Mouse (Mus musculus): ENCODE measurements around the gene Snx18. TPM values are rescaled to one million over a fixed set of nuclear protein-coding genes. Genes with fewer than 3 reads are reported as not detected.

Snx18 gene
- polyA plus RNA-seq, 1 experiment, result 13.7 TPM

- 93% methylated on average over 17 of the region's 17 CpGs for WGBS
- Histone ChIP-seq H3K36me3 (ENCODE audit: control insufficient read depth, insufficient read depth, low read length) (peaks cover 7% of the 10 kb centered on the region), H3K27ac (ENCODE audit: insufficient read depth, low read length) (no peak overlapping the region), H3K27me3 (ENCODE audit: control insufficient read depth, insufficient read depth, low read length) (no peaks in the 10 kb centered on the region), H3K4me1 (ENCODE audit: control insufficient read depth, insufficient read depth, insufficient read length) (peaks cover 3% of the 10 kb centered on the region; the same call in 1 of the 2 replicates), H3K4me3 (ENCODE audit: extremely low read depth, insufficient read depth, insufficient read length) (no peak overlapping the region)
- TF ChIP-seq CTCF (IDR thresholded peaks at IDR 0.05; ENCODE audit: extremely low read depth, insufficient read depth, insufficient read length, insufficient replicate concordance) (no peak), POLR2A (IDR thresholded peaks at IDR 0.05; ENCODE audit: low read depth, low read length) (no peak)
- no peak for DNase-seq (ENCODE audit: low read depth in 1 of 2, low spot score in 2 of 2)
Measured at GRCm38 (mm10) chr13:113593711-113594110, 24.7 kb downstream of the Snx18 start.

- Histone ChIP-seq H3K4me3 (ENCODE audit: extremely low read depth, insufficient read depth, insufficient read length) (no peak overlapping the region), H3K27me3 (ENCODE audit: control insufficient read depth, insufficient read depth, low read length) (no peaks in the 10 kb centered on the region), H3K27ac (ENCODE audit: insufficient read depth, low read length) (no peak overlapping the region), H3K4me1 (ENCODE audit: control insufficient read depth, insufficient read depth, insufficient read length) (peaks cover 3% of the 10 kb centered on the region; the same call in 1 of the 2 replicates), H3K36me3 (ENCODE audit: control insufficient read depth, insufficient read depth, low read length) (peaks cover 7% of the 10 kb centered on the region)
- 75% methylated on average over 13 of the region's 13 CpGs for WGBS
- no peak for TF ChIP-seq CTCF (IDR thresholded peaks at IDR 0.05; ENCODE audit: extremely low read depth, insufficient read depth, insufficient read length, insufficient replicate concordance)
- no peak for TF ChIP-seq POLR2A (IDR thresholded peaks at IDR 0.05; ENCODE audit: low read depth, low read length)
- no peak for DNase-seq (ENCODE audit: low read depth in 1 of 2, low spot score in 2 of 2)
Measured at GRCm38 (mm10) chr13:113592703-113593200, 25.6 kb downstream of the Snx18 start.

DNA sequence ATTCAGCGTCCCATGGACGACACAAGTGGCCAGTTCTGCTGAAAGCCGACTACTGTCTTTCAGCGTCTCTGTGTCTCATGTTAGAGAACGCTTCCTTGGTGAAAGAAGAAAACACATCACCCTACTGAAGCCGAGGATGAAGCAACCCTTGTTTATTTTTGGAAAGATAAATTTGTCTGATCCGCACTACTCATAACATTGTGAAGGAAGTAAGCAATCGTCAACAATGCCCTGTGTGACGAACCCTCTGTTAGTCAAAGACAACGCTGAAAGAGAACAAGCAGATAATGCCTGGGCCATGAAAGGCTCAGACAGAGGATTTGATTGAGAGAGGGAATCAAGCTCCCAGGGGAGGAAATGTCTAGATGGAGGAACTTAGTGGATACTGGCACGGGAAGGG is 27.0 kb downstream of the Snx18 start:
- no peak overlapping the region for H3K27ac ChIP-seq (ENCODE audit: insufficient read depth, low read length)
- H3K36me3 ChIP-seq (ENCODE audit: control insufficient read depth, insufficient read depth, low read length), result peaks cover 7% of the 10 kb centered on the region
- H3K4me1 ChIP-seq (ENCODE audit: control insufficient read depth, insufficient read depth, insufficient read length), result peaks cover 3% of the 10 kb centered on the region; the same call in 1 of the 2 replicates
- H3K27me3 ChIP-seq (ENCODE audit: control insufficient read depth, insufficient read depth, low read length), result no peaks in the 10 kb centered on the region
- H3K4me3 ChIP-seq (ENCODE audit: extremely low read depth, insufficient read depth, insufficient read length), result no peak overlapping the region
- no peak for TF ChIP-seq POLR2A (IDR thresholded peaks at IDR 0.05; ENCODE audit: low read depth, low read length)
- TF ChIP-seq CTCF (IDR thresholded peaks at IDR 0.05; ENCODE audit: extremely low read depth, insufficient read depth, insufficient read length, insufficient replicate concordance), result no peak
- WGBS, result 90% methylated on average over 11 of the region's 11 CpGs
- no peak for DNase-seq (ENCODE audit: low read depth in 1 of 2, low spot score in 2 of 2)

DNA sequence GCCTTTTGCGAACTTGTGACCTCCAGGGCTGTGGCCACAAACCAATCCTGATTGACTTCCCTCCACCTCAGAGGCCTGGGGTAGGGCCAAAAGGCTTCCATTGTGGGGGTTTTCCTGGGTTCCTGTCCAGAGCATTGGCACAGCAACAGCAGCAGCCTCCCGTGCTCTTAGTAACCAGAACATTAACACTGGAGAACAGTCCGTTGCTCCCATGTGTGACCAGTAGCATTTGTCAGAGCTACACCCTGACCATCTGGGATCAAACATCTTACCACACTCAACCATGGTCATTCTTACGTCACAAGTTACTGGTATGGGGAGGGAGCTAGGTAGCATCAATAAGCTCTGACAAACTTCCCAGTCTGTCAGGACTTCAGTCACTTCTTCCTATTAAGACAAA is 28.1 kb downstream of the Snx18 start:
- TF ChIP-seq POLR2A (IDR thresholded peaks at IDR 0.05; ENCODE audit: low read depth, low read length) (no peak), CTCF (IDR thresholded peaks at IDR 0.05; ENCODE audit: extremely low read depth, insufficient read depth, insufficient read length, insufficient replicate concordance) (no peak)
- Histone ChIP-seq H3K4me1 (ENCODE audit: control insufficient read depth, insufficient read depth, insufficient read length) (no peaks in the 10 kb centered on the region), H3K27me3 (ENCODE audit: control insufficient read depth, insufficient read depth, low read length) (no peaks in the 10 kb centered on the region), H3K4me3 (ENCODE audit: extremely low read depth, insufficient read depth, insufficient read length) (no peak overlapping the region), H3K27ac (ENCODE audit: insufficient read depth, low read length) (no peak overlapping the region), H3K36me3 (ENCODE audit: control insufficient read depth, insufficient read depth, low read length) (peaks cover 7% of the 10 kb centered on the region)
- WGBS, result 86% methylated on average over 4 of the region's 4 CpGs
- DNase-seq (ENCODE audit: low read depth in 1 of 2, low spot score in 2 of 2), result no peak

DNA sequence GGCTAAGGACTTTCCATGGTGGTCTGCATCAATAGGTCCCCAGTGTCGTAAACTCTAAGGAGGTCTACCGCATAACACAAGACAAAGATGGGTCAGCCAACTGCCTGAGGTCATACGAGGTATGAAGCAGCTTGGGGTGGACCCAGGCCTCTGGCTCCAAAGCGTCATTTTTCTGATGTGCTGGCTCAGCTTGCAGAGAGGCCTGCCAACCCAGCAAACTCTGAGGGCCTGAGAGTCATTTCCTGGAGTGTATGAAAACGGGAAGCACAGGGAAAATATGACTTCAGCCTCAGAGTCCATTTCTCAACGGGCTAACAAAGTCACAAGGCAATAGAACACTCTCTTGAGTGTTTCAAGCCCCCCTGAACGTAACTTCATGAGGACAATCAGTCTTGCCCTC is 28.9 kb downstream of the Snx18 start:
- TF ChIP-seq POLR2A (IDR thresholded peaks at IDR 0.05; ENCODE audit: low read depth, low read length) (no peak), CTCF (IDR thresholded peaks at IDR 0.05; ENCODE audit: extremely low read depth, insufficient read depth, insufficient read length, insufficient replicate concordance) (no peak)
- WGBS, result 52% methylated on average over 7 of the region's 7 CpGs
- H3K27ac ChIP-seq (ENCODE audit: insufficient read depth, low read length), result no peak overlapping the region
- no peaks in the 10 kb centered on the region for H3K27me3 ChIP-seq (ENCODE audit: control insufficient read depth, insufficient read depth, low read length)
- no peaks in the 10 kb centered on the region for H3K4me1 ChIP-seq (ENCODE audit: control insufficient read depth, insufficient read depth, insufficient read length)
- H3K4me3 ChIP-seq (ENCODE audit: extremely low read depth, insufficient read depth, insufficient read length), result no peak overlapping the region
- peaks cover 5% of the 10 kb centered on the region for H3K36me3 ChIP-seq (ENCODE audit: control insufficient read depth, insufficient read depth, low read length)
- DNase-seq (ENCODE audit: low read depth in 1 of 2, low spot score in 2 of 2), result no peak

GRCm38 (mm10) chr13:113587200-113587936 is 31.0 kb downstream of the Snx18 start:
- WGBS, result 83% methylated on average over 15 of the region's 15 CpGs
- Histone ChIP-seq H3K4me3 (ENCODE audit: extremely low read depth, insufficient read depth, insufficient read length) (no peak overlapping the region), H3K27me3 (ENCODE audit: control insufficient read depth, insufficient read depth, low read length) (no peaks in the 10 kb centered on the region), H3K27ac (ENCODE audit: insufficient read depth, low read length) (no peak overlapping the region), H3K4me1 (ENCODE audit: control insufficient read depth, insufficient read depth, insufficient read length) (no peaks in the 10 kb centered on the region), H3K36me3 (ENCODE audit: control insufficient read depth, insufficient read depth, low read length) (peaks cover 2% of the 10 kb centered on the region; the same call in 1 of the 2 replicates)
- no peak for DNase-seq (ENCODE audit: low read depth in 1 of 2, low spot score in 2 of 2)
- TF ChIP-seq CTCF (IDR thresholded peaks at IDR 0.05; ENCODE audit: extremely low read depth, insufficient read depth, insufficient read length, insufficient replicate concordance) (no peak), POLR2A (IDR thresholded peaks at IDR 0.05; ENCODE audit: low read depth, low read length) (no peak)

- Histone ChIP-seq H3K4me1 (ENCODE audit: control insufficient read depth, insufficient read depth, insufficient read length) (peaks cover under 1% of the 10 kb centered on the region; the same call in 1 of the 2 replicates), H3K36me3 (ENCODE audit: control insufficient read depth, insufficient read depth, low read length) (peaks cover under 1% of the 10 kb centered on the region; the same call in 1 of the 2 replicates), H3K4me3 (ENCODE audit: extremely low read depth, insufficient read depth, insufficient read length) (no peak overlapping the region), H3K27ac (ENCODE audit: insufficient read depth, low read length) (no peak overlapping the region), H3K27me3 (ENCODE audit: control insufficient read depth, insufficient read depth, low read length) (no peaks in the 10 kb centered on the region)
- DNase-seq (ENCODE audit: low read depth in 1 of 2, low spot score in 2 of 2), result no peak
- 96% methylated on average over 3 of the region's 3 CpGs for WGBS
- TF ChIP-seq CTCF (IDR thresholded peaks at IDR 0.05; ENCODE audit: extremely low read depth, insufficient read depth, insufficient read length, insufficient replicate concordance), result no peak
- TF ChIP-seq POLR2A (IDR thresholded peaks at IDR 0.05; ENCODE audit: low read depth, low read length), result no peak
Measured at GRCm38 (mm10) chr13:113585606-113586005, 32.8 kb downstream of the Snx18 start.
